Mouse (Mus musculus): ENCODE data around the gene Mdm2. TPM values are rescaled to one million over a fixed set of nuclear protein-coding genes. Genes with fewer than 3 reads are reported as not detected.
"Not testable (repeated sequence)": the region's sequence is repeated elsewhere in the genome, so short reads cannot be mapped to it uniquely, and the experiment has no call there.

Mdm2 gene
- polyA plus RNA-seq, 1 experiment from 2014 or later, result 53.6 TPM

DNA sequence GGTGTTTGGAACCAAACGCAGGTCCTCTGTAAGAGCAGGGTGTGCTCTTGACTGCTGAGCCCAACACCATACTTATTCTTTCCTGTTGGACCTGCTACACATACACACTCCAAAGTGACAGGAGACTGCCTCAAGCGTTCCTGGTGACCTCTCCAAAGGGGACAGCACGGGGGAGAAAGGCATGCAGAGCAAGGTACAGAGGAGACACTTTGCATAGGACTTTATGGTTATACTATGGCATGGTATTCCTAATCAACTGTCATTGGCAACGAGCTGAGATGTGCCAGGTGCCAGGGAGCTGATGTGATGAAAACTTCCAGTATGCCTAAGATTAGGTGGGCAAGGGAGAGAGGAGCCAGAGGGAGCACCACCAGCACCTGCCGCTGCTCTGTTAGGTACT is 26.0 kb upstream of the Mdm2 start:
- 98% methylated on average over 5 of the region's 5 CpGs for WGBS
- Histone ChIP-seq H3K27me3 (no peaks in the 10 kb centered on the region), H3K9ac (no peak overlapping the region), H3K36me3 (peaks cover 66% of the 10 kb centered on the region), H3K4me2 (no peak overlapping the region), H3K27ac (no peak overlapping the region), H3K9me3 (no peaks in the 10 kb centered on the region), H3K4me3 (no peak overlapping the region), H3K4me1 (replicated peaks) (0 out of 2 replicates have a peak, but pooled peaks cover under 1% of the 10 kb centered on the region)
- no peak for ATAC-seq (ENCODE audit: low FRiP score)

DNA sequence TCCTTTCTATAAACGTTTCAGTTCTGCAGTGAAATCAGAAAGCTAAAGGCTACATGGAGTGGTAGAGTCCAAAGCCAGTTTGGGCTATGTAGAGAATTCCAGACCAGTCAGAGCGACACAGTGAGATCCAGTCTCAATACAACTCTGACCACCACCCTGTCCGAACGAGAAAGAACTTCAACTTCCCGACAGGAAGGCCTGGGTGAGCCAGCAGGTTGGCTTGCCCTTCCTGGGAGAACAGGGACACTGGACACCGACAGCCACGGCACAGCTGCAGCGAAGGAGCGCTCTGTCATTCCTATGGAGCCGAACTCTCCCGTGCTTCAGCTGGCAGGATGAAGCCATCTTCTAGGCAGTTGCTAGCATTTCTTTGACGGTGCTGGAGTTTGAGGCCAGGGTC is 24.8 kb upstream of the Mdm2 start:
- 93% methylated on average over 12 of the region's 12 CpGs for WGBS
- H3K9me3 ChIP-seq; ATAC-seq (ENCODE audit: low FRiP score); H3K27ac ChIP-seq; H3K4me3 ChIP-seq; H3K27me3 ChIP-seq; H3K4me1 ChIP-seq (replicated peaks); H3K9ac ChIP-seq; H3K4me2 ChIP-seq: not testable (repeated sequence)
- peaks cover 59% of the 10 kb centered on the region for H3K36me3 ChIP-seq

- H3K27ac ChIP-seq; H3K4me3 ChIP-seq; H3K4me1 ChIP-seq (replicated peaks); ATAC-seq (ENCODE audit: low FRiP score); H3K27me3 ChIP-seq; H3K9ac ChIP-seq; H3K9me3 ChIP-seq; H3K4me2 ChIP-seq: not testable (repeated sequence)
- peaks cover 48% of the 10 kb centered on the region for H3K36me3 ChIP-seq
- WGBS, result 91% methylated on average over 10 of the region's 10 CpGs
Observed at GRCm38 (mm10) chr10:117734104-117734852, 23.7 kb upstream of the Mdm2 start.

GRCm38 (mm10) chr10:117733626-117734025 is 23.1 kb upstream of the Mdm2 start:
- not testable (repeated sequence) for H3K27me3 ChIP-seq; H3K27ac ChIP-seq; H3K9me3 ChIP-seq; H3K9ac ChIP-seq; H3K4me2 ChIP-seq; H3K4me3 ChIP-seq; ATAC-seq (ENCODE audit: low FRiP score); H3K4me1 ChIP-seq (replicated peaks)
- 91% methylated on average over 8 of the region's 8 CpGs for WGBS
- peaks cover 41% of the 10 kb centered on the region for H3K36me3 ChIP-seq

- ATAC-seq (ENCODE audit: low FRiP score), result no peak
- Histone ChIP-seq H3K9ac (no peak overlapping the region), H3K36me3 (peaks cover 36% of the 10 kb centered on the region), H3K27me3 (no peaks in the 10 kb centered on the region), H3K27ac (no peak overlapping the region), H3K4me1 (replicated peaks) (no peaks in the 10 kb centered on the region), H3K9me3 (no peaks in the 10 kb centered on the region), H3K4me3 (no peak overlapping the region), H3K4me2 (no peak overlapping the region)
- WGBS, result 87% methylated on average over 14 of the region's 14 CpGs
Observed at GRCm38 (mm10) chr10:117732962-117733592, 22.5 kb upstream of the Mdm2 start.

- Histone ChIP-seq H3K9me3 (no peaks in the 10 kb centered on the region), H3K27ac (no peak overlapping the region), H3K4me3 (no peak overlapping the region), H3K9ac (no peak overlapping the region), H3K4me2 (no peak overlapping the region), H3K27me3 (no peaks in the 10 kb centered on the region), H3K36me3 (peaks cover 27% of the 10 kb centered on the region), H3K4me1 (replicated peaks) (no peaks in the 10 kb centered on the region)
- ATAC-seq (ENCODE audit: low FRiP score), result no peak
- 85% methylated on average over 5 of the region's 5 CpGs for WGBS
Observed at GRCm38 (mm10) chr10:117732184-117732583, 21.6 kb upstream of the Mdm2 start.

DNA sequence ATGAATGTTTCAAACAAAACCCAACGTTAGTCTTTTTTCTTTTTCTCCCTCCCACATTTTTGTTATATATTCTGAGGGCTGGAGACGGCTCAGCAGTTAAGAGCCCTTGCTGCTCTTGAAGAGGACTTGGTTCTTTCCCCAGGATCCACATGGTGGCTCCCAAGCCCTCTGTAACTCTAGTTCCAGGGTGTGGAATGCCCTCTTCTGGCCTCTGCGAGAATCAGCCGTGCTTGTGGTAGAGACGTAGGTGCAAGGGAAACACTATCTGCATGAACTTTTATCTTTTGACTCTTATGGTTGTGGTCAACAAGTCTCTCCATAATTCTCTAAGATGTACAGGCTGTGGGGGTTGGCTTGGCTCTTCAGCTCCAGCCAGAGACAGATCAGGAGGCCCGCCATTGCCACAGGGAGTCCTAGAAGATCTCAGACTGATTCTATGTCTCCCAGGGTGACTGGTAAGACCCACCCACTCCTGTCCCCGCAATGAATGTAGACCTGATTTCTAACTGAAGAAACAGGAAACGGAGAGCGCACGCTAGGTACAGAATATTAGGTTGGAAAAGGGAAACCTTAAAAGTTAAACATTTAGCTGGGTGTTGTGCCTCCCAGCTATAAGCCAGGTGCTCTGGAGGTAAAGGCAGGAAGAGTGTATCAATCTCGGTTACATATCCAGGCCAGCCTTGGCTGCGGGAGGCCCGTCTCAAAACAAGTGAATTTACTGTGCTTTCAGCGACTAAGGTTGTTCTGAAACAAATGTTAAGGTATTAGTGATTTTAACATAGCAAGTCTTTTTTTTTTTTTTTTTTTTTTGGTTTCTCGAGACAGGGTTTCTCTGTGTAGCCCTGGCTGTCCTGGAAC is 20.9 kb upstream of the Mdm2 start:
- H3K4me1 ChIP-seq (replicated peaks), result no peaks in the 10 kb centered on the region
- WGBS, result 65% methylated on average over 15 of the region's 15 CpGs
- H3K9me3 ChIP-seq, result no peaks in the 10 kb centered on the region
- ATAC-seq (ENCODE audit: low FRiP score), result no peak
- H3K27ac ChIP-seq, result no peak overlapping the region
- no peak overlapping the region for H3K9ac ChIP-seq
- H3K4me2 ChIP-seq, result no peak overlapping the region
- H3K36me3 ChIP-seq, result peaks cover 20% of the 10 kb centered on the region
- H3K27me3 ChIP-seq, result no peaks in the 10 kb centered on the region
- H3K4me3 ChIP-seq, result no peak overlapping the region

DNA sequence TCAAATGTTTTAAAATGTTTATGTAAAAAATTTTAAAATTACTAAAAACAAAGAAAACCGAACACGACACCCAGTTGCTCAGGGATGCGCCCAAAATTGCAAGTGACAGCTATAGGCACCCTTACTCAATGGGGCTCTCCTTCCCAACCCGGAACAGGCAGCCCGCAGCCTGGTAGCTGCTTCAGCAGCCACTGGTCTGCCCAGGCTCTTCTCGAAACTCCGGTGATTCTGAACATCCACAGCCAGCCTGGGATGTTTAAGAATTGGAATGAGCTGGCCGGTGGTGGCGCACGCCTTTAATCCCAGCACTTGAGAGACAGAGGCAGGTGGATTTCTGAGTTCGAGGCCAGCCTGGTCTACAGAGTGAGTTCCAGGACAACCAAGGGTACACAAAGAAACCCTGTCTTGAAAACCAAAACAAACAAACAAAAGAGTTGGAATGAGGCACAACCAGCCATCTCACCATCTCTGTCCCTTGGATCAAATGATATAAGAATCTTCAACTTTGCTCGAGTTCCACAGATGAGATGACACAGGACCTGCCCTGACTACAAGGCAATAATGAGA is 20.2 kb upstream of the Mdm2 start:
- ATAC-seq (ENCODE audit: low FRiP score), result no peak
- Histone ChIP-seq H3K27ac (no peak overlapping the region), H3K9me3 (no peaks in the 10 kb centered on the region), H3K9ac (no peak overlapping the region), H3K4me3 (no peak overlapping the region), H3K4me2 (no peak overlapping the region), H3K4me1 (replicated peaks) (no peaks in the 10 kb centered on the region), H3K27me3 (no peaks in the 10 kb centered on the region), H3K36me3 (peaks cover 14% of the 10 kb centered on the region)
- WGBS, result 95% methylated on average over 12 of the region's 12 CpGs

DNA sequence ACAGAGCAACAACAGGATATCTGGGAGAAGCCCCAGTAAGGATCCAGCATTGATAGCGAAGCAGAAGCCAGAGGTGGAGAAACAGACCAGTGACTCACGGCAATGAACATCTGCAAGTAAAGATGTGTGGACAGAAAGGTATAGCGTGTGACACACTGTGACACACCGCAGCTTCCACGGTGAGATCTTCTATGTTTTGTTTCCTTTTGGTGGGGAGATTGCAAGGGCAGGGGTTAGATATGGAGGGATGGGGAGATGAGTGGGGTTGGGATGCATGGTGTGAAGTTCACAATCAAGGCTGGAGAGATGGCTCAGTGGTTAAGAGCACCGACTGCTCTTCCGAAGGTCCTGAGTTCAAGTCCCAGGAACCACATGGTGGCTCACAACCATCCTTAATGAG is 19.6 kb upstream of the Mdm2 start:
- Histone ChIP-seq H3K9me3 (no peaks in the 10 kb centered on the region), H3K4me1 (replicated peaks) (no peaks in the 10 kb centered on the region), H3K27me3 (no peaks in the 10 kb centered on the region), H3K4me3 (no peak overlapping the region), H3K9ac (no peak overlapping the region), H3K27ac (no peak overlapping the region), H3K4me2 (no peak overlapping the region), H3K36me3 (peaks cover 10% of the 10 kb centered on the region)
- 97% methylated on average over 7 of the region's 7 CpGs for WGBS
- ATAC-seq (ENCODE audit: low FRiP score), result no peak

DNA sequence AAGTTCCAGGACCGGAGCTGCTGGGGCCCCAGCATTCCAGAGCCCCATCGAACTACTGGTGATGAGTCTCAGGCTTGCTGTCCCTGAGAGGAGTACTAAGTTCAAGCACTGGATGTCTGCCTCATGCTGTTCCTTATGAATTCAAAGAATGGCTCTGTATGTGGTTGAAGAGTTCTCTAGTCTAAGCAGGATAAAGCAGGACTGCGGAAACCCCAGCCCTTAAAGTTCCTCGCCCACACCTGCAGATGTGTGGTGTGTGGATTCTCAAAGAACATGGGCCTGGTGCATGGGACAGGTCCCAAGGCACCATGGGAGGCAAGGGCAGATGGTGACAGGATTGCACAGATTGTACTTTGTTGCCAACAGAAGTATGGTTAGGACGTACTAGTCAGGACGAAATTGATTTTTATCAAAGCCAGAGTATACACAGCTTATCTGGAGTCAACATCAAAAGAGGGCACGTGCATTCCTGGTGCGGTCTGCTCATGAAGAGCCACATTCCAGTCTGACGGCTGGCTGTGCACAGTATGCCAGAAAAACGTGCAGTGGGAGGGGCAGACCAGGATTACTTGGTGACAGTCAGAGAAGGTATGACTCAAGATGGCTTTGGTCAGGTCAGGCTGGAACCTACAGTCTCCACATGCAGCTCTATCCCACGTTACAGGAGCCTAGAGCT is 18.7 kb upstream of the Mdm2 start:
- WGBS, result 86% methylated on average over 11 of the region's 11 CpGs
- H3K4me3 ChIP-seq, result no peak overlapping the region
- no peaks in the 10 kb centered on the region for H3K27me3 ChIP-seq
- no peak for ATAC-seq (ENCODE audit: low FRiP score)
- H3K36me3 ChIP-seq, result peaks cover 10% of the 10 kb centered on the region
- H3K9ac ChIP-seq, result no peak overlapping the region
- H3K9me3 ChIP-seq, result no peaks in the 10 kb centered on the region
- no peak overlapping the region for H3K27ac ChIP-seq
- H3K4me1 ChIP-seq (replicated peaks), result no peaks in the 10 kb centered on the region
- H3K4me2 ChIP-seq, result no peak overlapping the region

DNA sequence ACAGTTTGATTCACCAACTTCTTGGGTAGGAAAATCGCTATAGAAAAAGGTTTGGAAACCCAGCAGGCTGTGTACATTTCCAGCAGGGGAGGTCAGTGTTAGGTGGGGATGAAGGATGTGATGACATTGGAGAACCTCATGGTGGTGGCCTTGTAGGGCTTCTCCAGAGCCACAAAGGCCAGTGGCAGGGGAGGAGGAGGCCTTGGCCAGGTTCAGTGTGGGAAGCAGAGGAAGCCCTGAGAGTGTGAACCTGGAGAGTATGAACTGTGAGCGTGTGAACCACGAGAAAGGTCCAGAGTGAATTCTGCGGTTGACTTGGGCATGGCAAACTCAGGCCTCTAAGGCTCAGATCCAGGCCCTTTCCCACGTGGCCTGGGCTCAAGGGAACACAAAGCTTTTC is 18.0 kb upstream of the Mdm2 start:
- no peaks in the 10 kb centered on the region for H3K4me1 ChIP-seq (replicated peaks)
- ATAC-seq (ENCODE audit: low FRiP score), result no peak
- H3K27ac ChIP-seq, result no peak overlapping the region
- no peak overlapping the region for H3K4me3 ChIP-seq
- H3K9ac ChIP-seq, result no peak overlapping the region
- no peaks in the 10 kb centered on the region for H3K27me3 ChIP-seq
- peaks cover 10% of the 10 kb centered on the region for H3K36me3 ChIP-seq
- H3K9me3 ChIP-seq, result no peaks in the 10 kb centered on the region
- 86% methylated on average over 5 of the region's 5 CpGs for WGBS
- H3K4me2 ChIP-seq, result no peak overlapping the region

Data from hindbrain, embryonic 13.5 days (tissue).